Mouse (Mus musculus): ENCODE data around the gene Polr3h. TPM values are rescaled to one million over a fixed set of nuclear protein-coding genes. Genes with fewer than 3 reads are reported as not detected.

Gene Polr3h
- polyA plus RNA-seq, 1 experiment from 2014 or later: 80.6 TPM

GRCm38 (mm10) chr15:81960171-81961077 is 34.4 kb upstream of the Polr3h start, which contains the start of gene Pmm1:
Gene Pmm1, minus strand, starts transcription at chr15:81960930.
- H3K9ac ChIP-seq: peak within 1 kb of the TSS; percentile 87
- H3K27ac ChIP-seq (replicated peaks): peak within 1 kb of the TSS; percentile 90
- H3K4me2 ChIP-seq: peak within 1 kb of the TSS; percentile 98
- H3K36me3 ChIP-seq: peaks cover 3% of the 10 kb centered on the region
- H3K4me3 ChIP-seq: peak within 1 kb of the TSS; percentile 69
- no peaks in the 10 kb centered on the region for H3K27me3 ChIP-seq
- under 1% methylated on average over 76 of the region's 77 CpGs for WGBS
- H3K9me3 ChIP-seq: no peaks in the 10 kb centered on the region
- ATAC-seq (ENCODE audit: low read depth): peak; percentile 99
- peaks cover 11% of the 10 kb centered on the region for H3K4me1 ChIP-seq (replicated peaks)

- peaks cover 18% of the 10 kb centered on the region for H3K36me3 ChIP-seq
- H3K4me2 ChIP-seq: no peak overlapping the region
- H3K9me3 ChIP-seq: no peaks in the 10 kb centered on the region
- H3K9ac ChIP-seq: no peak overlapping the region
- 91% methylated on average over 3 of the region's 3 CpGs for WGBS
- peaks cover 11% of the 10 kb centered on the region for H3K4me1 ChIP-seq (replicated peaks)
- no peak for ATAC-seq (ENCODE audit: low read depth)
- no peaks in the 10 kb centered on the region for H3K27me3 ChIP-seq
- H3K4me3 ChIP-seq: no peak overlapping the region
- no peak overlapping the region for H3K27ac ChIP-seq (replicated peaks)
Measured at GRCm38 (mm10) chr15:81958906-81959305, 32.9 kb upstream of the Polr3h start.

GRCm38 (mm10) chr15:81957598-81957997 is 31.6 kb upstream of the Polr3h start:
- 88% methylated on average over 11 of the region's 11 CpGs for WGBS
- no peak for ATAC-seq (ENCODE audit: low read depth)
- peaks cover 11% of the 10 kb centered on the region for H3K4me1 ChIP-seq (replicated peaks)
- no peak overlapping the region for H3K4me2 ChIP-seq
- peaks cover 28% of the 10 kb centered on the region for H3K36me3 ChIP-seq
- no peak overlapping the region for H3K9ac ChIP-seq
- no peak overlapping the region for H3K4me3 ChIP-seq
- H3K27ac ChIP-seq (replicated peaks): no peak overlapping the region
- H3K27me3 ChIP-seq: no peaks in the 10 kb centered on the region
- H3K9me3 ChIP-seq: no peaks in the 10 kb centered on the region

GRCm38 (mm10) chr15:81956457-81956856 is 30.4 kb upstream of the Polr3h start:
- no peaks in the 10 kb centered on the region for H3K9me3 ChIP-seq
- peaks cover 11% of the 10 kb centered on the region for H3K4me1 ChIP-seq (replicated peaks)
- no peak overlapping the region for H3K9ac ChIP-seq
- H3K27me3 ChIP-seq: no peaks in the 10 kb centered on the region
- WGBS: 61% methylated on average over 8 of the region's 8 CpGs
- no peak overlapping the region for H3K4me2 ChIP-seq
- no peak overlapping the region for H3K4me3 ChIP-seq
- no peak overlapping the region for H3K27ac ChIP-seq (replicated peaks)
- H3K36me3 ChIP-seq: peaks cover 40% of the 10 kb centered on the region
- no peak for ATAC-seq (ENCODE audit: low read depth)

- H3K27me3 ChIP-seq: no peaks in the 10 kb centered on the region
- 90% methylated on average over 15 of the region's 15 CpGs for WGBS
- ATAC-seq (ENCODE audit: low read depth): no peak
- no peak overlapping the region for H3K9ac ChIP-seq
- H3K9me3 ChIP-seq: no peaks in the 10 kb centered on the region
- H3K36me3 ChIP-seq: peaks cover 50% of the 10 kb centered on the region
- H3K4me3 ChIP-seq: no peak overlapping the region
- no peak overlapping the region for H3K4me2 ChIP-seq
- H3K4me1 ChIP-seq (replicated peaks): peaks cover 11% of the 10 kb centered on the region
- no peak overlapping the region for H3K27ac ChIP-seq (replicated peaks)
Measured at GRCm38 (mm10) chr15:81955414-81955813, 29.4 kb upstream of the Polr3h start.

GRCm38 (mm10) chr15:81954716-81955115 is 28.7 kb upstream of the Polr3h start:
- H3K27ac ChIP-seq (replicated peaks): no peak overlapping the region
- peaks cover 8% of the 10 kb centered on the region for H3K4me1 ChIP-seq (replicated peaks)
- no peaks in the 10 kb centered on the region for H3K9me3 ChIP-seq
- 97% methylated on average over 6 of the region's 6 CpGs for WGBS
- H3K4me2 ChIP-seq: no peak overlapping the region
- peaks cover 57% of the 10 kb centered on the region for H3K36me3 ChIP-seq
- no peak overlapping the region for H3K4me3 ChIP-seq
- no peaks in the 10 kb centered on the region for H3K27me3 ChIP-seq
- H3K9ac ChIP-seq: no peak overlapping the region
- ATAC-seq (ENCODE audit: low read depth): no peak

- no peak overlapping the region for H3K4me2 ChIP-seq
- 95% methylated on average over 9 of the region's 9 CpGs for WGBS
- H3K4me1 ChIP-seq (replicated peaks): peaks cover 3% of the 10 kb centered on the region; the same call in 1 of the 2 replicates
- H3K27me3 ChIP-seq: no peaks in the 10 kb centered on the region
- H3K4me3 ChIP-seq: no peak overlapping the region
- no peak overlapping the region for H3K9ac ChIP-seq
- peaks cover 62% of the 10 kb centered on the region for H3K36me3 ChIP-seq
- no peak overlapping the region for H3K27ac ChIP-seq (replicated peaks)
- no peak for ATAC-seq (ENCODE audit: low read depth)
- no peaks in the 10 kb centered on the region for H3K9me3 ChIP-seq
Measured at GRCm38 (mm10) chr15:81954151-81954583, 28.1 kb upstream of the Polr3h start.

GRCm38 (mm10) chr15:81952310-81952709 is 26.3 kb upstream of the Polr3h start:
- Histone ChIP-seq H3K36me3 (peaks cover 81% of the 10 kb centered on the region), H3K4me2 (no peak overlapping the region), H3K27ac (replicated peaks) (no peak overlapping the region), H3K9me3 (no peaks in the 10 kb centered on the region), H3K4me1 (replicated peaks) (no peaks in the 10 kb centered on the region), H3K9ac (no peak overlapping the region), H3K27me3 (no peaks in the 10 kb centered on the region), H3K4me3 (no peak overlapping the region)
- no peak for ATAC-seq (ENCODE audit: low read depth)
- WGBS: 91% methylated on average over 4 of the region's 4 CpGs

GRCm38 (mm10) chr15:81951159-81951558 is 25.1 kb upstream of the Polr3h start:
- ATAC-seq (ENCODE audit: low read depth): no peak
- Histone ChIP-seq H3K9ac (no peak overlapping the region), H3K36me3 (peaks cover 93% of the 10 kb centered on the region), H3K4me2 (no peak overlapping the region), H3K4me1 (replicated peaks) (no peaks in the 10 kb centered on the region), H3K27ac (replicated peaks) (no peak overlapping the region), H3K9me3 (no peaks in the 10 kb centered on the region), H3K27me3 (no peaks in the 10 kb centered on the region), H3K4me3 (no peak overlapping the region)
- 93% methylated on average over 9 of the region's 9 CpGs for WGBS

GRCm38 (mm10) chr15:81950716-81951115 is 24.7 kb upstream of the Polr3h start:
- no peaks in the 10 kb centered on the region for H3K4me1 ChIP-seq (replicated peaks)
- H3K27me3 ChIP-seq: no peaks in the 10 kb centered on the region
- no peak overlapping the region for H3K4me2 ChIP-seq
- H3K4me3 ChIP-seq: no peak overlapping the region
- ATAC-seq (ENCODE audit: low read depth): no peak
- H3K36me3 ChIP-seq: peaks cover 93% of the 10 kb centered on the region
- H3K27ac ChIP-seq (replicated peaks): no peak overlapping the region
- H3K9ac ChIP-seq: no peak overlapping the region
- 86% methylated on average over 5 of the region's 5 CpGs for WGBS
- H3K9me3 ChIP-seq: no peaks in the 10 kb centered on the region

GRCm38 (mm10) chr15:81949476-81950131 is 23.6 kb upstream of the Polr3h start:
- Histone ChIP-seq H3K4me1 (replicated peaks) (no peaks in the 10 kb centered on the region), H3K4me2 (no peak overlapping the region), H3K9ac (no peak overlapping the region), H3K36me3 (peaks cover 82% of the 10 kb centered on the region), H3K27me3 (no peaks in the 10 kb centered on the region), H3K9me3 (no peaks in the 10 kb centered on the region), H3K27ac (replicated peaks) (no peak overlapping the region), H3K4me3 (no peak overlapping the region)
- 72% methylated on average over 11 of the region's 11 CpGs for WGBS
- no peak for ATAC-seq (ENCODE audit: low read depth)

GRCm38 (mm10) chr15:81949076-81949475 is 23.0 kb upstream of the Polr3h start:
- Histone ChIP-seq H3K9me3 (no peaks in the 10 kb centered on the region), H3K36me3 (peaks cover 76% of the 10 kb centered on the region), H3K9ac (no peak overlapping the region), H3K27ac (replicated peaks) (no peak overlapping the region), H3K4me1 (replicated peaks) (no peaks in the 10 kb centered on the region), H3K27me3 (no peaks in the 10 kb centered on the region), H3K4me3 (no peak overlapping the region), H3K4me2 (no peak overlapping the region)
- no peak for ATAC-seq (ENCODE audit: low read depth)
- 87% methylated on average over 10 of the region's 10 CpGs for WGBS
